Mouse (Mus musculus): ENCODE data around the gene Tiprl. TPM values are rescaled to one million over a fixed set of nuclear protein-coding genes. Genes with fewer than 3 reads are reported as not detected.
A peak's percentile ranks its signal among the peaks of the same experiment; 100 is the strongest.

Gene Tiprl
- 36.5 and 38.1 TPM in 2 replicates for polyA plus RNA-seq (2015; fragmentation: Nextera tagmentation; extraction: Ambion mirVana)

- Histone ChIP-seq H3K4me3 (replicated peaks) (peak within 1 kb of the TSS; percentile 83), H3K9ac (peak within 1 kb of the TSS; percentile 90), H3K36me3 (replicated peaks) (no peaks in the 10 kb centered on the region), H3K27ac (replicated peaks) (peak within 1 kb of the TSS; percentile 88), H3K4me2 (peak within 1 kb of the TSS; percentile 91), H3K27me3 (no peaks in the 10 kb centered on the region), H3K9me3 (replicated peaks) (no peaks in the 10 kb centered on the region), H3K4me1 (replicated peaks) (peaks cover 28% of the 10 kb centered on the region)
- under 1% methylated on average over 76 of the region's 76 CpGs for WGBS (ENCODE audit: insufficient replicate concordance)
- ATAC-seq (ENCODE audit: insufficient read depth): peak; percentile 99
Observed at GRCm38 (mm10) chr1:165236321-165237298, at the start of gene Tiprl. Gene Tiprl, minus strand, starts transcription at chr1:165236996.

GRCm38 (mm10) chr1:165284096-165284495 is 47.3 kb upstream of the Tiprl start:
- Histone ChIP-seq H3K9me3 (replicated peaks) (no peaks in the 10 kb centered on the region), H3K4me3 (replicated peaks) (no peak overlapping the region), H3K36me3 (replicated peaks) (no peaks in the 10 kb centered on the region), H3K4me2 (no peak overlapping the region), H3K27ac (replicated peaks) (no peak overlapping the region), H3K4me1 (replicated peaks) (peaks cover 8% of the 10 kb centered on the region; the same call in 1 of the 2 replicates), H3K27me3 (peaks cover 50% of the 10 kb centered on the region), H3K9ac (no peak overlapping the region)
- no peak for ATAC-seq (ENCODE audit: insufficient read depth)
- 47% methylated on average over 7 of the region's 7 CpGs for WGBS (ENCODE audit: insufficient replicate concordance)

GRCm38 (mm10) chr1:165282967-165283345 is 46.2 kb upstream of the Tiprl start:
- Histone ChIP-seq H3K4me1 (replicated peaks) (peaks cover 8% of the 10 kb centered on the region; the same call in 1 of the 2 replicates), H3K9ac (no peak overlapping the region), H3K4me3 (replicated peaks) (no peak overlapping the region), H3K27ac (replicated peaks) (no peak overlapping the region), H3K4me2 (no peak overlapping the region), H3K27me3 (peaks cover 54% of the 10 kb centered on the region), H3K36me3 (replicated peaks) (no peaks in the 10 kb centered on the region), H3K9me3 (replicated peaks) (no peaks in the 10 kb centered on the region)
- ATAC-seq (ENCODE audit: insufficient read depth): no peak
- 29% methylated on average over 7 of the region's 7 CpGs for WGBS (ENCODE audit: insufficient replicate concordance)

- Histone ChIP-seq H3K27ac (replicated peaks) (no peak overlapping the region), H3K9me3 (replicated peaks) (no peaks in the 10 kb centered on the region), H3K36me3 (replicated peaks) (no peaks in the 10 kb centered on the region), H3K9ac (no peak overlapping the region), H3K4me2 (peak overlapping the region; percentile 73), H3K27me3 (peaks cover 54% of the 10 kb centered on the region), H3K4me1 (replicated peaks) (peaks cover 8% of the 10 kb centered on the region; the same call in 1 of the 2 replicates), H3K4me3 (replicated peaks) (peak overlapping the region; percentile 54)
- no peak for ATAC-seq (ENCODE audit: insufficient read depth)
- WGBS (ENCODE audit: insufficient replicate concordance): 2% methylated on average over 35 of the region's 35 CpGs
Observed at GRCm38 (mm10) chr1:165282222-165282966, 45.6 kb upstream of the Tiprl start.

GRCm38 (mm10) chr1:165281351-165282221 is 44.8 kb upstream of the Tiprl start:
- no peaks in the 10 kb centered on the region for H3K9me3 ChIP-seq (replicated peaks)
- H3K9ac ChIP-seq: no peak overlapping the region
- peaks cover 54% of the 10 kb centered on the region for H3K27me3 ChIP-seq
- H3K27ac ChIP-seq (replicated peaks): no peak overlapping the region
- peak overlapping the region; percentile 73 for H3K4me2 ChIP-seq
- no peak for ATAC-seq (ENCODE audit: insufficient read depth)
- H3K36me3 ChIP-seq (replicated peaks): no peaks in the 10 kb centered on the region
- H3K4me1 ChIP-seq (replicated peaks): peaks cover 8% of the 10 kb centered on the region; the same call in 1 of the 2 replicates
- peak overlapping the region; percentile 54 for H3K4me3 ChIP-seq (replicated peaks)
- 2% methylated on average over 65 of the region's 71 CpGs for WGBS (ENCODE audit: insufficient replicate concordance)

- no peak for ATAC-seq (ENCODE audit: insufficient read depth)
- Histone ChIP-seq H3K36me3 (replicated peaks) (no peaks in the 10 kb centered on the region), H3K9me3 (replicated peaks) (no peaks in the 10 kb centered on the region), H3K9ac (no peak overlapping the region), H3K27ac (replicated peaks) (no peak overlapping the region), H3K4me2 (no peak overlapping the region), H3K4me1 (replicated peaks) (peaks cover 8% of the 10 kb centered on the region; the same call in 1 of the 2 replicates), H3K27me3 (peaks cover 54% of the 10 kb centered on the region), H3K4me3 (replicated peaks) (no peak overlapping the region)
- 58% methylated on average over 10 of the region's 10 CpGs for WGBS (ENCODE audit: insufficient replicate concordance)
Observed at GRCm38 (mm10) chr1:165280741-165281140, 43.9 kb upstream of the Tiprl start.

- no peak overlapping the region for H3K27ac ChIP-seq (replicated peaks)
- no peaks in the 10 kb centered on the region for H3K9me3 ChIP-seq (replicated peaks)
- no peak overlapping the region for H3K4me2 ChIP-seq
- H3K4me3 ChIP-seq (replicated peaks): no peak overlapping the region
- peaks cover 7% of the 10 kb centered on the region for H3K27me3 ChIP-seq
- no peaks in the 10 kb centered on the region for H3K4me1 ChIP-seq (replicated peaks)
- H3K36me3 ChIP-seq (replicated peaks): no peaks in the 10 kb centered on the region
- WGBS (ENCODE audit: insufficient replicate concordance): 65% methylated on average over 6 of the region's 6 CpGs
- ATAC-seq (ENCODE audit: insufficient read depth): no peak
- no peak overlapping the region for H3K9ac ChIP-seq
Observed at GRCm38 (mm10) chr1:165274946-165275345, 38.1 kb upstream of the Tiprl start.

- no peak overlapping the region for H3K4me3 ChIP-seq (replicated peaks)
- no peak overlapping the region for H3K9ac ChIP-seq
- no peak overlapping the region for H3K4me2 ChIP-seq
- no peaks in the 10 kb centered on the region for H3K9me3 ChIP-seq (replicated peaks)
- H3K27me3 ChIP-seq: no peaks in the 10 kb centered on the region
- H3K27ac ChIP-seq (replicated peaks): no peak overlapping the region
- ATAC-seq (ENCODE audit: insufficient read depth): no peak
- 33% methylated on average over 11 of the region's 11 CpGs for WGBS (ENCODE audit: insufficient replicate concordance)
- H3K36me3 ChIP-seq (replicated peaks): no peaks in the 10 kb centered on the region
- H3K4me1 ChIP-seq (replicated peaks): no peaks in the 10 kb centered on the region
Observed at GRCm38 (mm10) chr1:165252027-165252671, 15.4 kb upstream of the Tiprl start.

- no peak overlapping the region for H3K27ac ChIP-seq (replicated peaks)
- no peak overlapping the region for H3K4me3 ChIP-seq (replicated peaks)
- no peaks in the 10 kb centered on the region for H3K36me3 ChIP-seq (replicated peaks)
- no peak overlapping the region for H3K9ac ChIP-seq
- no peaks in the 10 kb centered on the region for H3K9me3 ChIP-seq (replicated peaks)
- 71% methylated on average over 2 of the region's 2 CpGs for WGBS (ENCODE audit: insufficient replicate concordance)
- H3K4me1 ChIP-seq (replicated peaks): no peaks in the 10 kb centered on the region
- no peaks in the 10 kb centered on the region for H3K27me3 ChIP-seq
- H3K4me2 ChIP-seq: no peak overlapping the region
- no peak for ATAC-seq (ENCODE audit: insufficient read depth)
Observed at GRCm38 (mm10) chr1:165250546-165250945, 13.8 kb upstream of the Tiprl start.

GRCm38 (mm10) chr1:165248842-165249241 is 12.0 kb upstream of the Tiprl start:
- 39% methylated on average over 4 of the region's 4 CpGs for WGBS (ENCODE audit: insufficient replicate concordance)

More at GRCm38 (mm10) chr1:165248842-165249241, 12.0 kb upstream of the Tiprl start:
- Histone ChIP-seq H3K9ac (no peak overlapping the region), H3K27me3 (no peaks in the 10 kb centered on the region), H3K9me3 (replicated peaks) (no peaks in the 10 kb centered on the region), H3K36me3 (replicated peaks) (no peaks in the 10 kb centered on the region), H3K27ac (replicated peaks) (no peak overlapping the region), H3K4me1 (replicated peaks) (no peaks in the 10 kb centered on the region), H3K4me3 (replicated peaks) (no peak overlapping the region), H3K4me2 (no peak overlapping the region)
- no peak for ATAC-seq (ENCODE audit: insufficient read depth)

Measured in liver, embryonic 15.5 days (tissue).